Mouse (Mus musculus): ENCODE results near the gene Etv2.

- TF ChIP-seq CTCF (IDR thresholded peaks at IDR 0.05): no peak
- no peak for TF ChIP-seq EP300 (IDR thresholded peaks at IDR 0.05)
Observed at GRCm38 (mm10) chr7:30618658-30619057, 17.0 kb downstream of the Etv2 start.
